Mouse (Mus musculus): ENCODE measurements around the gene Kcne4.
A peak's percentile ranks its signal among the peaks of the same experiment; 100 is the strongest.
"Not testable (repeated sequence)": the region's sequence is repeated elsewhere in the genome, so short reads cannot be mapped to it uniquely, and the experiment has no call there.

The Kcne4 gene

DNA sequence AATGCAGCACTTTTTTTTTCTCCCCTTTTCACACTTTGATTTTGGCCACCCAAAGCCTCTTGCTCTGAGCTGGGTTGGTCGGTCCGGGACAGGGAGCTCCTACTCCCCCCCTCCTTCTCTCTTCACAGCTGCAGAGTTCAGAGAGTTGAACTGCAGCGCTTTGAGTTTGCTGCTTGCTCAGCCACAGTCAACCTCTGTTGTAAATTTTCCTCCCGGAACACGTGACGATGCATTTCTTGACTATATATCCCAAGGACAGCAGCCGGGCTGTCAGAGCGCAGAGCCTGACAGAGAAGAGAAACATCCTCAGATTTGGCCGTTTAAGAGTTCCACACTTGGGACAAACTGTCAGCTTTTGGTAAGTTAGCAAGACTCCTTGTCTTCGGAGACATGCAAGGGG lies at the start of gene Kcne4:
Gene Kcne4, plus strand, starts transcription at position 120 of the 400 bp plus-strand sequence.
- DNase-seq (ENCODE audit: low read depth, low spot score) = no peak

DNA sequence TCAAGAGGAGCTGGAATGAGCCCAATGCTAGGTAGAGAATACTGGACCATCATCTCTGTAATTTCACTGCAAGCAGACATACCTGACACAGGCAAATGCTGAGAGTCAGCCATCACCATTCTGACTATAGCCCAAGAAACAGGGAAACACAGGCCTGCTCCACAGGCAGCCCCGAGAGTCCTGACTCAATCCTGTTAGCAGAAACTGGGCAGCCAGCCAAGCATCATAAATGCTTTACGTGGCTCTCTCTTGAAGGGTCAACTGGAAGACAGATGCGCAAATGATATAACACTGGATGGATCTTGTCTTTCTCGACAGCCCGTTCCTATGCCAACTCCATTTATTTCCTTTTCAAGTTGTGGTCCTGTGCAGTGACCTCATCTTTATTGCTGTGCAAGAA lies 34.7 kb upstream of the Kcne4 start:
- DNase-seq (ENCODE audit: low read depth, low spot score) = no peak

DNA sequence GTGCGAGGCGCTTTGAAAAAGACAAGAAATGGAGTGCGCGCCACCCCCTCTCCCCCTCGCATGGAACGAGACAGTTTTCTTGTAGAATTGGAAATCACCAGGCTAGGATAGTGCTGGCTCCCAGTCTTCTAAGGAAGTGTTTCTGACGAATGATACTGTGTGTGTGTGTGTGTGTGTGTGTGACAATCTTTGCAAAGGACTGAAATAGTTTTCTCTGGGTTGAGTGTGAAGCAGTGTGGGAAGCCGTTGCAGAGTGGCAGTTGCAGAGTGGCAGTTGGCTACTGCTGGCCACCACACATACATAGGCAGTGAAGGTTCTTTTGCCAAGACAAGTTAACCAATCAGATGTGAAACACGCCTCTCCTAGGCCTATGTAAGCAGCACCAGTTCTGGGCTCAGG lies 31.6 kb upstream of the Kcne4 start:
- not testable (repeated sequence) for DNase-seq (ENCODE audit: low read depth, low spot score)

DNA sequence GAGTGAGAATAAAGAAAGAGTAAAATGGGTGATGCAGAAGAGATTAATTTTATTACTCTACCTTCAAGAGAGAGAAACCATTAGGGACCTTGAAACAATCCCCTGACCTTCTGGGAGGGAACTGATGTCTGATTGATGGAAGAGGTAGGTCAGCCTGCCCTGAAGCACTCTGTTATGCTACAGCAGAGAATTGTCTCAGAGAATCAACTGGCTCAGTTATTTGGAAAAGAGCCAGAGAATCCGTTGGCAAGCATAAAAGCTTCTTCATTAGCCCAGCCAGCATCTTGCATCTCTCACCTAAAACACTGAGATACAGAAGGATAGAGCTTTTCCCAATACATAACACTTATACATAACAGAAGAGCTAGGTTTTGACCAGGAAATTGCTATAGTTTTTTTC lies 26.8 kb upstream of the Kcne4 start:
- DNase-seq (ENCODE audit: low read depth, low spot score) = no peak

DNA sequence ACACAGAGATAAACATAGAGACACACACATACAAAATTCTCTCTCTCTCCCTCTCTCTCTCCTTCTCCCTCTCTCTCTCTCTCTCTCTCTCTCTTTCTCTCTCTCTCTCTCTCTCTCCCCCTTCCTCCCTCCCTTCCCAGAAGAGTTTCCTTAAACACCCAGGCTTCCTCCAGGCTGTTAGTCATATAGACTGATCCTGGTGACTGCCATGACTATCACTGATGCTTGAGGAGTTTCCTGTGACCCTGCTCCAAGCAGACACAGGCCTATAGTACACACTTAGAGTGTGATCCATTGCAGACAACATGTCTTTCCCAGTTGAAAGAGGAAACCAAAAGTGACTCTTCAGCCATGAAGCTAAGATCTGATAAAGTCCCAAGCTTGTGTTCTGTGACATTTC lies 9.1 kb upstream of the Kcne4 start:
- DNase-seq (ENCODE audit: low read depth, low spot score) = no peak

DNA sequence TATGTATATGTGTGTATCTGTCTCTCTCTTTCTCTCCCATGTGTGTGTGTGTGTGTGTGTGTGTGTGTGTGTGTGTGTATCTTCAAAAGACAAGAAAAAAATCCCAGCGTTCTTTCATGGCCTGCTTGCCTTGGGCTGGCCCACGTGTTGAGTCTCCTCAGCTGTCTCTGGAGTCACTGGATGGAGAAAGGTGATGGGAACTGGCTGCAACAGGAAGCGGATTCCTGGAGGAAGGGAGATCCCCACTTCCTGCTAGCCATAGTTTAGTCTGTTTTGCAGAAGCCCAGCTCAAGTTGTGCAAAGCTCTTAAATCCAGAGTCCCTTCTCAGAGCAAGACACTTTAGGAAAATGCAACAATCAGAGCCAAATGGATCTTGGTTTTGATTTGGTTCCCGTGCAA lies 6.7 kb upstream of the Kcne4 start:
- DNase-seq (ENCODE audit: low read depth, low spot score) = no peak

DNA sequence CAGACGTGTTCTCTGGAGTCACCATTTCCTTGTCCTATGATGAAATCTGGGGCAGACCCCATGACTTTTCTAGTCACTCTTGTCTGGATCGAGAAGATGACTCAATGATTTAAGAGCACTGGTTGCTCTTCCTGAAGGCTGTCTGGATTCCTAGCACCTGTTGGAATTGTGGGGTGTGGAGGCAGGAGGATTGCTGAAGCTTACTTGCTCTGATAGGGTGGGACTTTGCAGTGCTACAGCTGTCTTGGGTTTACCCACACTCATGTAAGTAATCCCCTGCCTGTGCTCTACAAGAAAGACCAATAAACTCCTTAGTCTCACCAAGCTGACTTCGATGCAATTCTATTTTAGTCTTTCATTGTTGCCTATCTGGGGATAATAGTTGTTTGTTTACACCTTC lies 5.7 kb upstream of the Kcne4 start:
- no peak for DNase-seq (ENCODE audit: low read depth, low spot score)

DNA sequence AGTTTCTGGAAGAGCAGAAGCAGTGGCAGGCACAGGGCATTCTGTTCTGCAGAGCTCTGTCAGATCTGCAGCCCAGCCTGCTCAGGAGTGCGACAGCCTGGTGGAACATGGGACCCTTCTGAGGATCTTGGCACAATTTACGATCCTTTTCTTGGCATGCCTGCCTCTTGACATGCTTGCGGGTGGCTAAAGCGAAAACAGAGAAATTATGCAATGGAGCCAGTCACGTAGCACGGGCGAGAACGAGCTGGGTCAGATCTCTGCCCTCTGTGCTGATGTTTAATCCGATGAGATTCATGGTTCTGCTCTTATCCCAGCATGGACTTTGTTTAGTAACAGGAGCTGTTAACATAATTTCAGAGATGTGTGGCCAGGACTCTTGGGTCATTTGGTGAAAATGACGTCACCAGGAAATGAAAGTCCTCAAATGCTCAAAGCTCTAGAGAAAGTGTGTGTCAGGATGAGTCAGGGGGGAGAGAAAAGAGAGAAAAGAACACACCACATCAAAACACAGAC lies 4.5 kb upstream of the Kcne4 start:
- DNase-seq (ENCODE audit: low read depth, low spot score) = no peak

DNA sequence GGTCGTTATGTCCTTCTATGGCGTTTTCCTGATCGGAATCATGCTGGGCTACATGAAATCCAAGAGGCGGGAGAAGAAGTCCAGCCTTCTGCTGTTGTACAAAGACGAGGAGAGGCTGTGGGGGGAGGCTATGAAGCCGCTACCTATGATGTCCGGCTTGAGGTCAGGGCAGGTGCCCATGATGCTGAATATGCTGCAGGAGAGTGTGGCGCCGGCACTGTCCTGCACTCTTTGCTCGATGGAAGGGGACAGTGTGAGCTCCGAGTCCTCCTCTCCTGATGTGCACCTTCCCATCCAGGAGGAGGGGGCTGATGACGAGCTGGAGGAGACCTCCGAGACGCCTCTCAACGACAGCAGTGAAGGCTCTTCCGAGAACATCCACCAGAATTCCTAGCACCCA lies 1.2 kb downstream of the Kcne4 start:
- DNase-seq (ENCODE audit: low read depth, low spot score) = no peak

DNA sequence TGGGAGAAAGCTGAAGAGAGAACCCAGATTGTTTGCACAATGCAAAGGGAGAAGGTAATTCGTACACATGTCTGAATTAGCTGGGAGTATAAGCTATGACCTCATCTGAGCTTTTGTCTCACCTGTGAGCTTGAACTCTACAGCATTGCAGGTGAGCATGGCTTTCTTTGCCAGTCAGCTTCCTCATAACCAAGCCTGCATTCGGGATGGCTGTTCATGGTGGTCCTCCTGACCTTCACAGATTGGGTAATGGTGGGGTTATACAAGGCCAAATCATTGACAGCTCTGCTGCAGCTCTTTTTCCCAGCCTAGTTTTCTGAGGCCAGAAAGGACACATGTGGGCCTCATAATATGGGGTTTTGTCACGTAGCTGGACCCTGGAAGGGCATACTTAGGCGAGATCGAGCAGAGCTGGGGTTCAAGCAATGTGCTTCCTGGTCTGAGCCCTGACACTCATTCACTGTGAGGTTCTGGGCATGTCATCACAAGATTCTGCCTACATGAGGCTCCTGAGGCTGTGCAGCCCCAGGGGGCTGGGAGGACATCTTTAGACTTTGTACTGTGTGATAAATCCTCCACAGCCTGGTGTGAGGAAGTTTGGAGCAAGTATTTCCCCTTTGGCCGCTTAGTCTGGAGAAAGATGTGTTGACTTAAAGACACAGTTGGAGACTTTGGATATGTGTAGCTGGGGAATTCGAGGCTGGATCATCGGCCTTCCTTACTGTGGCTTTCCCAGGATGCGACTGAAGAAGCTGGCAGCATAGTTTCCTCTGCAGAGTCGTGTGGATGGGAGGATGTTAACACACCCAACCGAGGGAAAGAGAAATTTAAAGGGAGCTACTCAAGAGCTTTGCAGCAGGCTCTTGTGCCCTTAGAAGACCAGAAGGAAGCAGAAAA lies 2.3 kb downstream of the Kcne4 start:
- DNase-seq (ENCODE audit: low read depth, low spot score) = no peak

DNA sequence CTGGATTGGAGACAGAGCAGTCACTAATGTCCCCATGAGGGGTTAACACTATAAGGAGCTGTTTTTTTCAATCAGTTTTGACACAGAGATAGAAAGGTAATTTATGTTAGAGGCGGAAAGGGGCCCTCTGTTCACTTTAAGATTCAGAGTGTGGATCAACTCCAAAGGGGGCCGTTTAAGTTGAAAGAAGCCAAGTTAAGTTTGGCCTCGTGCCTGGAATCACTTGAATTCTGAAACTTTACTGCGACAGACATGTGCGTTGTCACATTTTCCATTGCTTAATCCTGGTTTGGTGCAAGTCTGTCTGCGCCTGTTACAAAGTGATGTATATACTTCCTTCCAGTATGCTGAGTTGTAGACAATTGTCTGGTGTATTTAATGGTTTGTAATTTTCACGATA lies 3.0 kb downstream of the Kcne4 start:
- no peak for DNase-seq (ENCODE audit: low read depth, low spot score)

DNA sequence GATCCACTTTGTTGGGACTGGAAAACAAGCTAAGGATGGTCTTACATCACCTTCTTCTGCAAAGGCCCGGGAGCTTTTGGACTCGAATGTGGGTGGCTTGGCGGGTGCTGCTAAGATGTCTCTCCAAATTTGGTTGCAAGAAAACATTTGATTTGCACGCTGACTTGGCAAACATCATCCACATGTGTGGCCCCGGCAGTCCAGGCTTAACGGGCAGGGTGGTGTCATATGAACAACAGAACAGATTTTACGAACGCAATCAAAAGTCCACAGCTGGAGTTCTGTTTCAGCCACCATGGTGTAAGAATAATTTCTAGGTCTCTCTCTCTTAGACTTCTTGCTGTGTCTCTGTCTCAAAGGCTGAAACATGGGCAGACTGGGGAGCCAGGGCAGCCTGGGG lies 3.6 kb downstream of the Kcne4 start:
- no peak for DNase-seq (ENCODE audit: low read depth, low spot score)

DNA sequence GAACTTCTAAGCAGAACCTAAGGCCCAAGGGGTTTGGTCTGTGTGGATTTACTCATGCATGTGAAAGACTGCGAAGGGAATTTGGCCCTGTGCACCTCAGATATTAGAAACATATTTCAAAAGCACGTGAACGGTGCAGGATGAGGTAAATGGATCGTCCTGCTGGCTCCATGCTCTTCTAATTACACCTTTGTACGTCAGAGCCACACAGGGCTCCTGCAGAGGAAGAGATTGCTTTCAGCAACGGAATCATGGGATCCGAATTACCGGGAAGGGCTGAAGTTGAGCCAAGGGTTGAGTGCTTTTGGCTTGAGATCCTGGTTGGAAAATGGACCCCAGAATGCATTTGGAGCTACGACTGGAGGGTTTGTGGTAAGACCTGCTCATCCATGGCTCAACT lies 4.6 kb downstream of the Kcne4 start:
- DNase-seq (ENCODE audit: low read depth, low spot score) = no peak

DNA sequence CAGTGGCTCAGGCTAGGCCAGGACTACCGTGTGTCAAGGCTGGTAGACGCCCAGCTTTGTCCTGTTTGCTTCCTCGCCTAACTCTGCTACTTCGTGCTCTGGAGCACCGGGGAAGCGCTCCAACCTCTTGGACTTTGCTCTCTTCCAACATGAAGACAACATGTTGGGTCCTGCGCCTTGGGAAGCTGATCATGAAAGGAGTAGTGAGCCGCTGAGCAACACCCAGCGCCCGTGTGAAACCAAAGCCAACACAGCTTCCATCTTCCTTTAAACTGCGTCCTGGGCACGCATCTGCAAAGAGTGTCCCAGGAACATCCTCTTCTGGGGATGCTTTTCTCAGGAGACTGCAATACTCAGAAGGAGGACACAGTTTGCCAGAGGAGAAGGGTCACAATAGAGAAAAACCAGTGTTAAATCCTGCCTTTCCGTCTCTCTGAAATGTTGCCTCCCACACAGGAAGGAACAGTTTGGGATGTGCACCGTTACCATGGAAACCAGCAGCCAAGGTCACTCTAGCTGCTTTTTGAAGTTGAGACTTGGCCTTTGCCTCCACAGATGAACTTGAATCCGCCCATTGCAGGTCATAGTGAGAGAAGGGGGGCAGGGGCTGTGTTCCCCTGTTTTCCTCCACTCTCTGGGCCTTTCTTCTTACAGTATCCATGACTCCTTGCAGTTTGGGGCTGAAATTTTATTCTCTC lies 5.3 kb downstream of the Kcne4 start:
- no peak for DNase-seq (ENCODE audit: low read depth, low spot score)

DNA sequence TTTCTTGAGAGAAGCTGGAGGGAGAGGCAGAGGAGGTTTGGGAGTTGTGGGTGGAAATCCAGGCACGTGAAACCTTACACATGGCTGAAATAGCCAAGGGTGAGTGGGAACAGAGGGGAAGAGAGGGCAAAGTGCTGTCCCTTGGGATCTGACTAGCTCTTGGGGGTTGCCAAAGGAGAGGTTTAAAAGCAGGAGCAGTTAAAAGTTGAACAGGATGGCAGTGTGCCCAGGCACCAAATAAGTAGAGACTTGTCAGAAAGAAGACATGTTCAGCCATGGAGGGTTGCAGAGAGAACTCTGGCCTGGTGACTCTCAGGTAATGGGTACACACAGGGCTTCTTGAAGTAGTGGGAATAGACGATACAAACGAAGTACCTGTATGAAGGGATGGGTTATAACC lies 8.7 kb downstream of the Kcne4 start:
- no peak for DNase-seq (ENCODE audit: low read depth, low spot score)

DNA sequence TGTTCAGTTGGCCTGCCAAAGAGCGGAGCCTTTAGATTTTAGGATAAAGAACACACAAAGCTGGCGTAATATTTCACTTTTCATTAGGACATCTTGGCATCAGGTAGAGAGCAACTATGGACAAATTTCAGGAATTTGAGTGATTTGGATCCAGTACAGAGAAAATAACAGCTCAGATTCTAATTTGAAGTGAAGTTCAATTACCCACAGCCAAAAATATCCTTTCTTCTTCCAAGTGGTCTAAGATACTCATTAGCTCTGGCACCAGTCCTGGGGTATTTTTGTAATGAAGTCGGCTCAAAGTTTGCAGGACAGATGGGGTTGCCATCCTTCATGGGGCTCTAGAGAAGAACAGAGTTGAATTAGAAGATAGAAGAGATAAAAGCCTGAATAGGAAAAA lies 21.9 kb downstream of the Kcne4 start:
- DNase-seq (ENCODE audit: low read depth, low spot score) = no peak

DNA sequence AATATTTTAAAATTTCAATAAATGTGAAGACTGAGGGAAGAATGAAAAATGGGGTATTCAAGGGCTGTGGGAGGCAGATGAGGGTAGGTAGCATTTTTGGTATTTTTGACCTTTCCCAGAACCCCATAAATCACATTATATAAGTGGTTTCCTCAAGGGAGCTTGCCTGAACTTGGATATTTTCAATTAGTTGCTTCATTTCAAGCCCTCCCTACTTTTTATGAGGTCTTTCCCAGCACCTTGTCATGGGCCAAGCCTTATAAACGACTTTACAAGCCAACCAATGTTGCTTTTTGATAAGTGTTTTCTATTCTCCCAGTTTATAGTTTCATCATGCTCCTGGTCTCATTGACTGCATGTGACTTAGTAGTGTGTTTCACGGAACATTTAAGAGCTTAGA lies 24.2 kb downstream of the Kcne4 start:
- no peak for DNase-seq (ENCODE audit: low read depth, low spot score)

DNA sequence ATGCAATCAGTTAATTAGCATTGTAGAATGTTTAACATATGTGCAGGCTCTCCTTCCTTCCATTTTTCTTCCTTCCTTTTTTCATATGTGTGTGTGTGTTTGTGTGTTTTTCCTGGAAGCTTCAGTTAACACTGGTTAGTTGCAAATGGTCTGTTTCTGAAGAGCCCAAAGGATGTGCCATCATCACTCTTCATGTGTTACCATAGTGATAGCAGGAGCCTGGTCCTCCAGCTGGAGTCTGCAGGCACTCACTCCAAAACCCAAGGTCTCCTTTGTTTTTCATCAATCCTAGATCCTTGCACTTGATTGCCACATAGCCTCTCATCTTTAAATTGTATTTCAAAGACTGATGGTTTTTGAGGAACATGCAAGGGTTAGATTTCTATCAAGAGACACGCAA lies 29.1 kb downstream of the Kcne4 start:
- DNase-seq (ENCODE audit: low read depth, low spot score) = no peak

DNA sequence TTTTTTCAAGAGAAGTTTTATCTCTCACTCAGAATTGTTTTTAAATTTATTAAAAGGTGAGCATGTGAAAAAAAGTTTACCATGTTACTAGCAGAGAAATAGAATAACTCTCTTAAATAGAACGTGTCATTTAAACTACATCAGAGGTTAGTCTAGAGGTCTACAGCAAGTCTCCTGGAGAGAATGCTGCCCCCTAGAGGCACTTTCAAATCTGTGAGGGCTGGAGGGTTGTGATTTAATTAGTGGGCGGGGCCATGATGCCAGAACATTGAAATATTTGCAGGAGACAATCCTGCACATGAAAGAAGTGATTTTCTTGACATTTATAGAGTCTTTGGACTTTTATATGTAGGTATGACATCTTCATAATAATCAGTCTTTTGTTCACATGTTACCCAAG lies 29.9 kb downstream of the Kcne4 start:
- peak; percentile 9 for DNase-seq (ENCODE audit: low read depth, low spot score)

DNA sequence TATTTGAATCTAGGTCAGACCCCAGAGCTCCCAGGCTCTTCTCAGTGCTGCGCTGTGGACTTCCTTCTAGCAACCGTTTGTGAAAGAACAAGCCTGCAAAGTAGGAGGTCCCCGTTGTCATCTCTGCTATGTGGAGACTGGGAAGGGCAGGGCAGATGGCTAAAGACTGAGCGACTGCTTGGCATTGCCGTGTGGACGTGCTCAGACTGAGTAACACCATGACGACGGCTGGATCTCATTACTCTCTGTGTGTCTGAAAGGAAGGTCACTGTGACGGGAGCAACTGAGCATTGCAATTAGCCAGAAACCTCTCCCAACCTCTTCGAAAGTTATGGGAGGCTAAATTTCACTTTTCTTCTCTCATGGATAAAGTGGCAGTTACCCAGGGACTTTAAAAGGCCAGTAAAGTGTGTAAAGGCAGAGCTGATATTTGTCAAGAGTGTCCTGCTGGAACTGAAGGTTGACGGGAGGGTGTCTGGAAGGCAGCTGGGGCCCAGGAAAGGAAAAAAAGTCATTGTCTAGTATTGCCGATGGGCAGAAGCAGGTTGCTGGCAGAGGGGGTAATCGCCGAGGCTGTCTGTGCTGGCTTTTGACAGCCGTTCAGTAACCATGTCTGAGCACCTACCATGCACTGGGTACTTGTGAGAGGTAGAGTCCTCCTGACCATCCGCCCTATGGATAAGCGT lies 36.0 kb downstream of the Kcne4 start:
- DNase-seq (ENCODE audit: low read depth, low spot score) = no peak

DNA sequence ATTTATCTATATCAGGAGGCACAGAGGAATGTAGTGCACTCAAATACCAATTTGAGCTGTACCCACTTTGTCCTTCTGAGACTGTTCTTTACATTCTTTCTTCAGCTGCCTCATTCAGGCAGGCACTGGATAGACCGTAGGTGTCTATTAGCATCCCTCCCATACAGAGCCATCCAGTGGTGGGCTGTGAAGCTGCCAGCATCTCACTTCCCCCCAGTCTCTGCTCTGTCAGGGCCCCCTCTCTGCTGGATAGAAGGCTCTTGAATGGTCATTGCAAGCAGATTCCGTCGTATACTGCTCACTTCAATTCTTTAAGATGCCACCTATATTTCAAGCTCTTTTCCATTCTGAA lies 36.5 kb downstream of the Kcne4 start:
- no peak for DNase-seq (ENCODE audit: low read depth, low spot score)

DNA sequence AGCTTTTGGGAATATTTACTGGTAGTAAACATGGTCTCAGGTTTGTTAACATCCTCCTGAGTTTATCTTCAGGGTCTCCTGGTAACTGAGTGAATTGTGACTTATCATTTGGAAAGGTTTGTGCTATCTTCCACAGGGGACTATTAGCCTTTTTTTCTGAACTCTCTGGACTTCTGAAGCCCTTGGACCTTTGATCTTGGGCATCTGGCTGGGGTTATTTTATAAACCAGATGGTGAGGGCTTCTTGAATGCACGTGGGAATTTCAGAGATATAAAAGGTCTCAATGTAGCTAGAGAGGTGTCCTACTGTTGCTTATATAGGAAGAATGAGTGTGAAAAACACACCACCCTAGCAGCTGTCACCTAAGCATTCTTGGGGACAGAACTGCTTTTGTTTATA lies 37.7 kb downstream of the Kcne4 start:
- no peak for DNase-seq (ENCODE audit: low read depth, low spot score)

DNA sequence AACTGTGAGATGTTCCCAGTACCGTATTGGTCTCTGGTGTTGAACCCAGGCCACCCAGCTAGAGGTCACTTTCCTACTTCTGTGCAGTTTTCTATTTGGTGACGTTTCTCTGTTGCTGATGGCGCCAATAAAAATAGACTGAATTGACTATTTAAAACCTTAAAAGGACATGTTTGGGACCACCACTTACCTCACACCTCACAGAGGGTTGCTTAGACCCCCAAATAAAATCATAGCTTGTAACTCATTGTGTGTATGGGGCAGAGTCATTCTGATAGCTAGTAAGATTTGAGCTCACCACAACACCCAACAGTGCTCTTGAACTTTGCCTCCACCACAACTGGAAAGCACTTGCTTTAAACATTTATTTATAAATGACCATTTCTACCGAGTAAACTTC lies 43.0 kb downstream of the Kcne4 start:
- DNase-seq (ENCODE audit: low read depth, low spot score) = no peak
